Mouse (Mus musculus) cortical plate, adult 2 months (tissue): ENCODE measurements around the gene Fam214a. TPM values are rescaled to one million over a fixed set of nuclear protein-coding genes. Genes with fewer than 3 reads are reported as not detected.
A peak's percentile ranks its signal among the peaks of the same experiment; 100 is the strongest.

Experiments
- H3K27ac ChIP-seq: fragments of 200-500 bp; 2 replicates; pipeline ENCODE4 v1.5.1; 2012; ENCODE audit warnings: low read length, control low read depth, inconsistent platforms; ENCODE audit not compliant: insufficient read depth
- H3K4me1 ChIP-seq: fragments of 200-500 bp; 2 replicates; pipeline ENCODE4 v1.6.1; 2011; ENCODE audit warnings: low read length; ENCODE audit not compliant: control insufficient read depth, insufficient read depth
- H3K4me3 ChIP-seq: fragments of 200-500 bp; 2 replicates; pipeline ENCODE4 v1.5.1; 2011; ENCODE audit warnings: mild to moderate bottlenecking, low read length, control low read depth; ENCODE audit not compliant: insufficient read depth
- CTCF ChIP-seq: fragments of 200-500 bp; IDR thresholded peaks from 2 replicates; pipeline ENCODE4 v1.5.1; 2011; ENCODE audit warnings: mild to moderate bottlenecking, control low read depth, low read length; ENCODE audit not compliant: insufficient read depth; ENCODE audit errors: extremely low read depth
- POLR2A ChIP-seq: fragments of 200-500 bp; IDR thresholded peaks from 2 replicates; pipeline ENCODE4 v1.6.1; 2011; ENCODE audit warnings: mild to moderate bottlenecking, low read length, control low read depth; ENCODE audit not compliant: insufficient read depth; ENCODE audit errors: extremely low read depth
- polyA plus RNA-seq: library from polyadenylated mRNA; depleted of rRNA; stranded (reverse); fragments of >200 nt; gene quantifications from 2 replicates; pipeline ENCODE4 v1.2.3, GENCODE M21; 2012; rRNA removed

The Fam214a gene
- 26.5 and 27.7 TPM in 2 replicates for polyA plus RNA-seq

DNA sequence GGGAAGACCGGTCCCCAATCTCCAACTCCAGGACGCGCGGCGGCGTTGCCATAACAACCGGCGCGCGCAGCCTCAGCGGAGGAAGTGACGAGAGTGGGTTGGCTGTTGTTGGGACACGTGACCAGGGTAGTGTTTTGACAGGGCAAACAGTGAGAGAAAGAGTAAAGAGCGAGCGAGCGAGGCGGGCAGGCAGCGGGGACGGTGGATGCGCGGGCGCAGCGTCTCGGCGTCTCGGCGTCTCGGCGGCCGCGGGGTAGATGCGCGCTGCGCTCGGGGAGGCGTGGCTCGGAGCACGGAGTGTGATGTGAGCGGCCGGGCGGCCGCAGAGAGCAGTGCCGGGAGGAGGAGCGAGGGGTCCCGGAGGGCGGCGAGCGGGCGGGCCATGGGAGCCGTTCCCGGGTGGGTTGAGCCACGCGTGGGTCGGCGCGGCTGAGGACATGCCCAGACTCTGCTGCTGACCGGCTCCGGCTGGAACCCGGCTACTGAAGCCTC lies at the start of gene Fam214a:
Gene Fam214a, plus strand, starts transcription at position 129 of the 492 bp plus-strand sequence.
- H3K27ac ChIP-seq = peak within 1 kb of the TSS; percentile 80
- H3K4me3 ChIP-seq = peak within 1 kb of the TSS; percentile 53
- 0 out of 2 replicates have a peak, but pooled peaks cover 1% of the 10 kb centered on the region for H3K4me1 ChIP-seq
- TF ChIP-seq CTCF (no peak), POLR2A (peak; percentile 98)

DNA sequence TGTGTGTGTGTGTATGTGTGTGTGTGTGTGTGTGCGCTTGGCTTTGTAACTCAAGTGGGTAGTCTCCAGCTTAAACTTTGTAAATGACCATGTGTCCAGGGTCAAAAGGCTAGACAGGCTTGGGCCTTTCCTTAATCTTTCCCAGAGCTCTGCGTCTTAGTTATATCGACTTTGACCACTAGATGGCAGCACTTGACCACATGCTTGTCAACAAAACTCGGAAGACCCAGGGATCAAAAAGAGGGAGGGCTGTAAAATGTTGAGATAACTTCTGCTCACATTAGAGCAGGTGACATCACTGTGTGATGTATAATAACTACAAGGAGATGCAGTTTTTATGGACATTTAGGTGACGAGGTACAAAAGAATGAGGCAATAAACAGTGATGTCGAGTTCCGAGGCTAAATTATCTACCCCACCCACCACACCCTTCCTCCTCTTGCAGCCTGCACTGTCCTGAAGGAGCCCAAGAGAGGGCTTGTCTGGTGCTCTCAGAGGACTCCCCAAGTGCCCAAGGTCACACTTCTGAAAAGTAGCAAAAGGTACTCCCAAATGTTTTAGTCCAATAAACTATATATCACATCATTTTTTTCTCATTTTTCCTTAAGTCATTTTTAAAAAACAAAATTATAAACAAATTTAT lies 47.7 kb upstream of the Fam214a start:
- H3K27ac ChIP-seq = no peak overlapping the region
- TF ChIP-seq CTCF = peak; percentile 79
- no peak for TF ChIP-seq POLR2A
- H3K4me1 ChIP-seq = no peaks in the 10 kb centered on the region; the same call in 1 of the 2 replicates
- no peak overlapping the region for H3K4me3 ChIP-seq

DNA sequence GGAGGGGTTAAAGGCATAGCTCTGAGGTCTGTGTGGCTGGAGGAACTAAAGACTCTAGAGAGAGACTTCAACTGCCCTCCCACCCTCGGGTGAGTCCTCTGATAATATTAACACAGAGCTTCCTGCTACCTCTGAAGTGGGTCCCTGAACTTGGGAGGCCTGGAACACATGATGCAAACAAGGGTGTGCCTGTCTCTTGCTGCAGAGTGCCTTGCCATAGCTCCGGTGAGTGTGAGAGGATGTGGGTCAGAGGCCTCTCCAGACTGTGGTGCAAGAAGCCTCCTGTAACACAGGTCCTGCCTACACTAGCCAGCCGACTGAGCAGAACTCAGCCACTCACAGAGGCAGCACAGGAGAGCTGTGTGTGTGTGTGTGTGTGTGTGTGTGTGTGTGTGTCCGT lies 45.7 kb upstream of the Fam214a start:
- TF ChIP-seq CTCF (no peak), POLR2A (no peak)
- Histone ChIP-seq H3K4me1 (no peaks in the 10 kb centered on the region; the same call in 1 of the 2 replicates), H3K27ac (no peak overlapping the region), H3K4me3 (no peak overlapping the region)

DNA sequence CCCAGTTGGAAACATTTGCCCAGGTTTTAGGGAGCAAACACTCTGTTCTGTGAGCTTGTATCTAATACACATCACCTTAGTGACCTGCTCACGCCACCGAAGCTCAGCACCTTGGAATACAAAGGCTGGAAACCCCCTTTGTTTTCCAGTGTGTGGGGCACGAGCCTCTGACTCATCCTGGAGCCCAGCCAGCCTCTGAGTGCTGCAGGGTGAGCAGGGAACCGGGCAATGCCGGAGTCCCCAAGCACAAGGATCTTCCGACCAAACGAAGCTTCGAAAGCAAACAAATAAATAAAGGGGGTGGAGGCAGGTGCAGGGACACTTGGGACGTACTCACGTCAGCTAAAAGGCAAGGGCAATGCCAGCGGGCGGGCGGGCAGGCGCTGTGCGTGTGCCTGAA lies 43.4 kb upstream of the Fam214a start:
- Histone ChIP-seq H3K4me1 (no peaks in the 10 kb centered on the region; the same call in 1 of the 2 replicates), H3K4me3 (no peak overlapping the region), H3K27ac (no peak overlapping the region)
- TF ChIP-seq POLR2A (no peak), CTCF (no peak)

DNA sequence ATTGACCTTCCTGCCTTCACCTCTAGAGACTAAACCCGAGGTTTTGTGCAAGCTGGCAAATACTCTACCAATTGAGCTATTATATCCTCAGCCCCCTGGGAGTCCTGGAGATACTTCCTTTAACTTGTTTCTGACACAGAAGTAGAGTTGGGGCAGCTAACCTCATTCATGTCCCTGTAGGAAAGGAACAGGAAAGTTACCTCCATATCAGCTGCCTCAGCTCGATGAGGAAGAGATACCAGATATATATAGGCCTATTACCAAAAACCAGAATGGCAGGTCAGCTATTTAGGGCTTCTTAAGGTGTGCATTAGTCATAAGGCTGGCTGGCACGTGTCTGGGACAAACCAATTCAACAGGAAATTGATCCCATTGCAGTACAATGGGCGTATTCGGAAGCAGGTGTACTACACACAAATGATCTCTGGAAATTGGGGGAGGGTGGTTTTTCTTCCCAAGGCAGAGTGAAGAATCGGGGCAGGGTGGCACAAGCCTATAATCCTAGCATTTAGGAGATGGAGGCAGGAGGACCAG lies 42.4 kb upstream of the Fam214a start:
- H3K4me1 ChIP-seq = no peaks in the 10 kb centered on the region
- no peak overlapping the region for H3K4me3 ChIP-seq
- H3K27ac ChIP-seq = no peak overlapping the region
- TF ChIP-seq CTCF (no peak), POLR2A (no peak)

DNA sequence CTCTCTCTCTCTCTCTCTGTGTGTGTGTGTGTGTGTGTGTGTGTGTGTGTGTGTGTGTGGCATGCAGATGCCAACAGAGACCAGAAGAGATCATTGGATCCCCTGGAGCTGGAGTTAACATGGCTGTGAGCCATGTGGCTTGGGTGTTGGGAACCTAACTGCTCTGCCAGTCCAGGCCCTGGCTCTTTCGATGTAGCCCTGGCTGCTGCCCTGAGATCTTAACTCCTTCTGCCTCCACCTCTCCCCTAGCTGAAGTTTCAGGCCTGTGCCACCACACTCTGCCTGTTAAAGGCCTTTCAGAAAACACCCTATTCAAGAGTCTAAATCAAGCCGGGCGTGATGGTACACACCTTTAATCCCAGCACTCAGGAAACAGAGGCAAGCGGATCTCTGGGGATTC lies 41.3 kb upstream of the Fam214a start:
- Histone ChIP-seq H3K4me1 (no peaks in the 10 kb centered on the region), H3K4me3 (no peak overlapping the region), H3K27ac (no peak overlapping the region)
- no peak for TF ChIP-seq CTCF
- TF ChIP-seq POLR2A = no peak

DNA sequence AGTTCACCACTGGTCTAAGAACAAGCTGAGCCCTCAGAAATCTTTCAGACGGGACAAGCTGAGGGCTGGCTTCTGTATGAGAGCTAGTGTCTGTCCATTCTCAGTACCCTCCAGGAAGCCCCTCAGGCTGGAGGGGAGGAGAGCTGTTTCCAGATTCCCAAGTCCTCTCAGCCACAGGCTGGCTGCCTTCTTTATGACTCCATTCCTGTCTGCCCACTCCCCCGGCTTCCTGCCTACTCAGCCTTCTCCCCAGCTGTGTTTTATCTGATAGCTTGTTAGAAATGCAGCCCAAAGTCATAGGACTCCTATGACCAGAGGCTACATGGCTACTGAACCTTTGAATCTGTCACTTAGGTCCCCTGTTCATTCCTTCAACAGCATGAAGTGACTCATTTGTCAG lies 40.8 kb upstream of the Fam214a start:
- Histone ChIP-seq H3K27ac (no peak overlapping the region), H3K4me3 (no peak overlapping the region), H3K4me1 (no peaks in the 10 kb centered on the region)
- TF ChIP-seq CTCF = no peak
- TF ChIP-seq POLR2A = no peak

DNA sequence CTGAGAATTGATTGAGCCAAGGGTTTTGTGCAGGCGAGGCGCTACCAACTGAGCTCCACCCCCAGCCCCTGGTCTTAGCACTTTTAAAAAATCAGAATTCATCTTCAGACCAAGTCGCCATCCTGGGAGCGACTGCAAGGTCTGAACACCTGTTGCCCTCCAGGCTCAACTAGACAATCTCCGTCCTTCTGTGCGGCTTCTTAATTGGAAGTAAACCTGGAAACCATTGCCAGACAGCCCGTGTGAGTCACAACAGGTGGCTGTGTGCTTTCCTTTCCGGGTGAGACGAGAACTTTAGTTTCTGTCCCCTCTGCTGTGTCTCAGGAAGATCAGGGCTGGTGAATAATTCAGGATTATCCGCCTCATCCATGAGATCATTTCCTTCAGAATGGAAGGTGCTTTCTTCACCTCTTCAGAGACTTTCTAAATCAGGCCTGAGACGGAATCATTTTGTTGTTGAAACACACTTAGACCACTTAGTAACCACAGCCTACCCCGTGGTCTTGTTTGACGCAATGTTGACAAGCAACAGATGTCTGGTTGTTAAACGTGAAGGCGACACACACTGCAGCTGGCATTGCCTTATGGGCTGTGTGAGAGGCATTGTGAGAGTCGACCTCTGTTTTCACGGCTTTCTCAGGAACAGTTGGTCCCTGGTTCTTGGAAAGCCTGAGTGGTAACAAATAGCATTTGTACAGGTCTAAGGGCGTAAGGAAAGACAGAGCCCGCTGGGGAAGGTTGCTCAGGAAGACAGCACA lies 39.9 kb upstream of the Fam214a start:
- TF ChIP-seq CTCF (no peak), POLR2A (no peak)
- H3K4me1 ChIP-seq = no peaks in the 10 kb centered on the region
- H3K27ac ChIP-seq = no peak overlapping the region
- H3K4me3 ChIP-seq = no peak overlapping the region

DNA sequence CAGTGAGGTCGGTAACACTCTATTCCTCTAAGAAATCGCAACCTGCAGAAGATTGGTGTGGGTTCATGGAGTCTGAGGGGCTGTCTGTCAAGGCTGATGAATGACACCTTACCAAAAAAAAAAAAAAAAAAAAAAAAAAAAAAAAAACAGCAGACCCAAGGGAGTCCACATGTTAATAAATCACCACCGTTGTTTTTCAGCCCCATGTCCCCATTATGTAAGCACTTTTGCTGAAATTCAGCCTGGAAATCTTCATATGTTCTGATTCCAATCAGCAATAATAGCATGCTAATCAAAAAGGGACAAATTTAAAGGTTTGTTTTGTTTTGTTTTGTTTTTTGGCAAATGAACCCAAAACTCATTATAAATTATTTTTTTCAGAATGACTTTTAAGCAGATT lies 37.1 kb upstream of the Fam214a start:
- no peak for TF ChIP-seq POLR2A
- no peak for TF ChIP-seq CTCF
- no peaks in the 10 kb centered on the region for H3K4me1 ChIP-seq
- H3K27ac ChIP-seq = no peak overlapping the region
- no peak overlapping the region for H3K4me3 ChIP-seq

DNA sequence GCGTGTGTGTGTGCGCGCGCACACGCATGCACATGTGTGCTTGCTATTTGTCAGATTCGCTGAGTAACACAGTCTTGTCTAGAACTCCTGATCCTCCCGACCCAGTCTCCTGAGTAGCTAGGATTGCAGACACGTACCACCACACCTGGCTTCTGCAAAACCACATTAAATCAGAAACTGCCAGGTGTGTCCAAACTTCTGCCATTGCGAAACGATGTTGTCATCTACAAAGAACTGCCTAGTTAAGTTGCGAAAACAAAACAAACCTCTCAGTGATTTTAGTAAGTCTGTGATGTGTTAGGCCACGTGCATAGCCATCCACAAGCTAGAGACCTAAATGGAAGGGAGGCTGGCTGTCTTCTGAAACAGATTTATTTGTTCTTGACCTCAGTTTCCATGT lies 32.2 kb upstream of the Fam214a start:
- no peak overlapping the region for H3K4me3 ChIP-seq
- no peak for TF ChIP-seq POLR2A
- no peak for TF ChIP-seq CTCF
- H3K27ac ChIP-seq = no peak overlapping the region
- no peaks in the 10 kb centered on the region for H3K4me1 ChIP-seq
